Mouse (Mus musculus) neural tube, postnatal 0 days (tissue): Measurements from ENCODE around the gene Ifna13. TPM values are rescaled to one million over a fixed set of nuclear protein-coding genes. Genes with fewer than 3 reads are reported as not detected.

Experiments
- polyA plus RNA-seq: library from polyadenylated mRNA; unstranded; fragments of >200 nt; fragmentation: Nextera tagmentation; extraction: Ambion mirVana; gene quantifications from 2 replicates; pipeline ENCODE4 v1.2.1, GENCODE M21; 2015

Ifna13 gene
- polyA plus RNA-seq: not detected in 2 replicates

GRCm38 (mm10) chr4:88644359-88644758 lies at the start of gene Ifna13:
Ifna13 (minus strand) TSS chr4:88644459.

GRCm38 (mm10) chr4:88691259-88691658 lies 47.0 kb upstream of the Ifna13 start, which contains the start of gene Ifnab:
Ifnab (minus strand) TSS chr4:88691359.

GRCm38 (mm10) chr4:88683812-88684211 lies 39.6 kb upstream of the Ifna13 start, which contains the start of gene Ifna2:
Ifna2 (minus strand) TSS chr4:88683912.

GRCm38 (mm10) chr4:88676824-88677223 lies 32.6 kb upstream of the Ifna13 start, which contains the start of gene Ifna16:
Ifna16 (minus strand) TSS chr4:88676924.

GRCm38 (mm10) chr4:88634311-88634710 lies 9.9 kb downstream of the Ifna13 start, which contains the start of gene C87499:
C87499 (minus strand) TSS chr4:88634411.

GRCm38 (mm10) chr4:88603276-88603675 lies 41.0 kb downstream of the Ifna13 start, which contains the start of gene Ifna12:
Ifna12 (minus strand) TSS chr4:88603376.

Other genes starting within 250 kb of the Ifna13 start
- 5.3 and 6.9 TPM in 2 replicates for gene Hacd4, start 205.5 kb downstream of the Ifna13 start, polyA plus RNA-seq
- not detected in 2 replicates for gene Ifnb1, start 121.7 kb downstream of the Ifna13 start, polyA plus RNA-seq
- gene Ifna15, start 86.2 kb downstream of the Ifna13 start, polyA plus RNA-seq: not detected in 2 replicates
- not detected in 2 replicates for gene Ifna14, start 72.7 kb downstream of the Ifna13 start, polyA plus RNA-seq
- not detected in 2 replicates for gene Ifna9, start 52.1 kb downstream of the Ifna13 start, polyA plus RNA-seq
- gene Ifna12, start 41.1 kb downstream of the Ifna13 start, polyA plus RNA-seq: not detected in 2 replicates
- gene C87499, start 10.0 kb downstream of the Ifna13 start, polyA plus RNA-seq: not detected in 2 replicates
- gene Ifna16, start 32.5 kb upstream of the Ifna13 start, polyA plus RNA-seq: not detected in 2 replicates
- gene Ifna2, start 39.5 kb upstream of the Ifna13 start, polyA plus RNA-seq: not detected in 2 replicates
- not detected in 2 replicates for gene Ifnab, start 46.9 kb upstream of the Ifna13 start, polyA plus RNA-seq
- 0.15 and 1.1 TPM in 2 replicates for gene Gm26566, start 77.3 kb upstream of the Ifna13 start, polyA plus RNA-seq
- 68.0 and 72.4 TPM in 2 replicates for gene Klhl9, start 78.0 kb upstream of the Ifna13 start, polyA plus RNA-seq
- not detected in 2 replicates for gene Gm13271, start 110.4 kb upstream of the Ifna13 start, polyA plus RNA-seq
- gene Gm13283, start 115.7 kb upstream of the Ifna13 start, polyA plus RNA-seq: not detected in 2 replicates
- 0.23 TPM in 1 of 2 replicates, not detected in the other for gene Gm13290, start 129.4 kb upstream of the Ifna13 start, polyA plus RNA-seq
- gene Gm13289, start 132.5 kb upstream of the Ifna13 start, polyA plus RNA-seq: not detected in 2 replicates
- not detected in 2 replicates for gene Gm13272, start 135.4 kb upstream of the Ifna13 start, polyA plus RNA-seq
- not detected in 2 replicates for gene Ifnz, start 137.7 kb upstream of the Ifna13 start, polyA plus RNA-seq
- gene Gm13276, start 141.2 kb upstream of the Ifna13 start, polyA plus RNA-seq: not detected in 2 replicates
- not detected in 2 replicates for gene Gm13277, start 144.2 kb upstream of the Ifna13 start, polyA plus RNA-seq
- not detected in 2 replicates for gene Gm13278, start 147.1 kb upstream of the Ifna13 start, polyA plus RNA-seq
- not detected in 2 replicates for gene Gm13275, start 150.0 kb upstream of the Ifna13 start, polyA plus RNA-seq
- not detected in 2 replicates for gene Gm13279, start 152.9 kb upstream of the Ifna13 start, polyA plus RNA-seq
- gene Gm13285, start 155.2 kb upstream of the Ifna13 start, polyA plus RNA-seq: 0.22 and 0.46 TPM in 2 replicates
- gene Gm13287, start 158.8 kb upstream of the Ifna13 start, polyA plus RNA-seq: not detected in 2 replicates
- not detected in 2 replicates for gene Gm13288, start 161.1 kb upstream of the Ifna13 start, polyA plus RNA-seq
- not detected in 2 replicates for gene Ifna7, start 171.8 kb upstream of the Ifna13 start, polyA plus RNA-seq
- not detected in 2 replicates for gene Ifna11, start 175.5 kb upstream of the Ifna13 start, polyA plus RNA-seq
- gene Ifna6, start 183.0 kb upstream of the Ifna13 start, polyA plus RNA-seq: not detected in 2 replicates
- not detected in 2 replicates for gene Ifna5, start 191.1 kb upstream of the Ifna13 start, polyA plus RNA-seq
- gene Ifna4, start 197.4 kb upstream of the Ifna13 start, polyA plus RNA-seq: not detected in 2 replicates
- not detected in 2 replicates for gene Ifna1, start 205.6 kb upstream of the Ifna13 start, polyA plus RNA-seq
- not detected in 2 replicates for gene Ifne, start 235.7 kb upstream of the Ifna13 start, polyA plus RNA-seq